Mouse (Mus musculus) adrenal gland, adult (tissue): ENCODE measurements around the gene Gm49383.

Experiments used
- DNase-seq, 2 experiments: peaks; one replicate each; pipeline ENCODE4 v3.0.0; 2022 to 2023; ENCODE audit warnings: low spot score in 1 of 2; ENCODE audit not compliant: inconsistent age in 2 of 2

Gene Gm49383

DNA sequence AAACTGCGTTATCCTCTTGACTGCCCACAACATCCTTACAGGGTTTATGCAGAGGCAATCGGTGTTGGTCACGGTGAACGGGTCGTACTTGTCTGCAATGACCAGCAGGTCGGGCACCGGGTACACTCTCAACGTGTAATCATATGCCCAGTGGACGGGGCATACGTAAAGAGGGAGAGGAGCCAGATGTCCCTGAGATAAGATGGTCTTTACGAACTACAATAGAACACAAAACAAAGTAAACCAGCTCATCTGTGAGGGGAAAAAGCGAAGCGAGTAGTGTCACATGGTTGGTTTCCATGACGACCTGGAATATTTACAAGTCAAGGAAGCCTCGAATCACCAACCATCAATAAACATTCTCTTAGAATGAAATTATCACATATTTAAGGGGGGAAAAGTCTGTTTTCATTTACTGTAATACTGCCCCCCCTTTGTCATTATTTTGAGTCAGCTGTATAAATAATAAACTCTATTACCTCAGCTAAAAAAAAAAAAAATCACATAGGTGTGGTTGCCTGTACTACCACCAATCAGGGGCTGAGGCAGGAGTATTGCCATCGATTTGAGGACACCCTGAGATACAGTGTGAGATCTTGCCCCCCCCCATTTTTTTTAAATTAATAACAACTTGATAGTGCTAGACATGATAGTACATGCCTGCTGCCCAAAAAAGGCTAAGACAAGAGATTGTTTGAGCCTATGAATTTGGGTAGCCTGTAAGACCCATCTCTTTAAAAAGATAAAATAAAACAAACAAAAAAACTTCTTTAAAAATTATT lies 7.3 kb upstream of the Gm49383 start, which contains the start of gene Gm49384:
Gene Gm49384, minus strand, starts transcription at position 216 of the 782 bp plus-strand sequence.
- no peak for DNase-seq

DNA sequence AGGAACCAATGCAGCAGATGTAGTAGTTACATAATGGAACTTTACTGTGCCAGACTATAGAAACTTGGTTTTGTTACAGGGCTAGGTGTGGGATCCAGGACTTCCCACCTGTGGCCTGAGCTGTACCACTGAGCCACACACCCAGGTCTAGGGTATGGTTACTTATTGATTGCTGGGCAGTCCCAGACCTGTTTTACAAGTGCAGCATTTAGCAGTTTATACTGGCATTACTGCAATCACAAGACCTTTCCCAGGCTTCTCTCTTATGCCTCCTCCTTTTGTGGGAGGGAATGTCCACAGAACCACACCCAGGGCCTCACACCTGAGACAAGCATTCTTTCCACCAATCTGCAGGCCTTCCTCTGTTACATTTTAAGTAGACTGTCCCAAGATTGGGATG lies 2.1 kb upstream of the Gm49383 start:
- DNase-seq, result no peak

- DNase-seq, result peak; percentile 86 to 94
Observed at GRCm38 (mm10) chr12:69198164-69198535, 1.2 kb upstream of the Gm49383 start, which contains the start of gene Dnaaf2. TSS of gene Dnaaf2 (minus strand) at chr12:69198429.

GRCm38 (mm10) chr12:69197378-69198163 lies 667 bp upstream of the Gm49383 start:
- DNase-seq, result peak; percentile 68 to 85

- DNase-seq, result no peak
Observed at GRCm38 (mm10) chr12:69192637-69193036, 4.3 kb downstream of the Gm49383 start.

DNA sequence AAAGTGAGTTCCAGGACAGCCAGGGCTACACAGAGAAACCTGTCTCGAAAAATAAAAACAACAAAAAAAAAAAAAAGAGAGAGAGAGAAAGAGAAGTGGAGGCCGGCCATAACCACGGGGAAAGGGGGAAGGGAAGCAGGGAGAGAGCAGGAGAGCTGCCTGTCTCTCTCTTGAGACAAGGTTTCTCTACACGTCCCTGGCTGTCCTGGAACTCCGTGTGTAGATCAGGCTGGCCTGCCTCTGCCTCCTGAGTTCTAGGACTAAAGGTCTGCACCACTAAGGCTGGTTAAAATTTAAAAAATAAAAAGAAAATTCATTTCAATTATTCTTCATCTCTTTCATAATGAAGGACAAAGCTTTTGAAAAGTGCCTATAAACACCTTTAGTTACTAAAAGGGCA lies 5.5 kb downstream of the Gm49383 start:
- DNase-seq, result no peak

DNA sequence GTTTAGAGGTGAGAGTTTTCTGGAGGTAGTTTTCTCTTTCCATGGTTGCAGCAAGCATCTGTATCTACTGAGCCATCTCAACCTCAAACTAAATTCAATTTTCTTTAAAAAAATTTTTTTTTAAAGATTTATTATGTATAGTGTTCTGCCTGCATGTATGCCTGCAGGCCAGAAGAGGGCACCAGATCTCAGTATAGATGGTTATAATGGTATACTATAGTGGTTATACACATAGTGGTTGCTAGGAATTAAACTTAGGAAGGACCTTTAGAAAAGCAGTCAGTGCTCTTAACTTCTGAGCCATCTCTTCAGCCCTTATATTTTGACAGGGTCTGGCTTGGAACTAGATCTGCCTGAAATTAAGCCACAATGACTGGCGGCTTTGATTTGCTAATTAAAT lies 6.4 kb downstream of the Gm49383 start:
- DNase-seq, result peak in 1 of 2 experiments; percentile 39

DNA sequence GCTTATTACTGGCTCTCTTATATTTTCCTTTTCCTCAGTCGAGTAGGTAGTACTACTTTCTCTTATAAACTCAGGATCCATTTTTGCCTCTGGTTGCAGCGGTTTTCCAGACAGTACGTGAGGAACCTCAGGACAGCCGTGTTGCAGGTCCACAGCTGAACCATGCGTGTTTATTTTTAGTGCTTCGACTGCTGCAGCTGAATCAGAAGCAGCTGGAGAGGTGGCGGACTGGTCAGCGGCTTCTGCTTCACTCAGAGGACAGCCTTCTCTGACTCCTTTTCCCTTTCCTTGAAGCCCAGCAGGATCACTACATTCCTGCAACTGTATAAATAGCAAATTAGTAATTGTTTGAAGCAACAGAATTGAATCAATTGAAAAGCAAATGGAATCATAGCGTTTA lies 6.8 kb downstream of the Gm49383 start:
- no peak for DNase-seq

DNA sequence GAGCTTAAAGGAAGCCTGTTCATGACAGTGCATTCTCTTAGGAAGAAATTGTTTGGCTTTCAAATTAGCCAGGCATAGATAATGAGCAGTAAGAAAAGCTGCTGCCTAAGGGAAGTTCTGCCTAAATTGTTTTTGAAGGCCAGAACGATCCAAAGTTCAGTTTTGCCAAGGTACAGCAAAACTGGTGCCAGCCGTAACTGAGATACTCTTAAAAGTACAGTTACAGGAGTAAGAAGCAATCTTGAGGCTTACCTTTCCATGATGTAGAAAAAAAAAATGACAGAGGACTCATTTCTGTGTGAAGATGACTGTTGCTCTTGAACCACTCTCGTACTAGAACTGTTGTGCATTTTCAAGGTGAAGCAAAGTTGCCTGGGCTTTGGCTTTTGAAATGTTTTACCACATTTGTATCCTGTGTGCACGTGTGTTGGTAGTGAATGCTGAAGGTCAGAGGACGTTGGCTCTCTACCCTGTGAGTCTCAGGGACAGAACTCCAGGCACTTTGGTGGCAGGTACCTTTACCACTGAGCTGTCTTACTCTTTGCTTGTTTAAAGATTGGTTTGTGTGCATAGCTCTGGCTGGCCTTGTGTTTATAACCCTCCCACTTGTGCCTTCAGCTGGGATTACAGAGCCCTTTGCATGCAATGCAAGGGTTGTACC lies 10.0 kb downstream of the Gm49383 start:
- DNase-seq, result peak; percentile 45 to 64

- peak in 1 of 2 experiments; percentile 59 for DNase-seq
Observed at GRCm38 (mm10) chr12:69185371-69185770, 11.5 kb downstream of the Gm49383 start.

GRCm38 (mm10) chr12:69184342-69185295 lies 12.3 kb downstream of the Gm49383 start:
- no peak for DNase-seq

DNA sequence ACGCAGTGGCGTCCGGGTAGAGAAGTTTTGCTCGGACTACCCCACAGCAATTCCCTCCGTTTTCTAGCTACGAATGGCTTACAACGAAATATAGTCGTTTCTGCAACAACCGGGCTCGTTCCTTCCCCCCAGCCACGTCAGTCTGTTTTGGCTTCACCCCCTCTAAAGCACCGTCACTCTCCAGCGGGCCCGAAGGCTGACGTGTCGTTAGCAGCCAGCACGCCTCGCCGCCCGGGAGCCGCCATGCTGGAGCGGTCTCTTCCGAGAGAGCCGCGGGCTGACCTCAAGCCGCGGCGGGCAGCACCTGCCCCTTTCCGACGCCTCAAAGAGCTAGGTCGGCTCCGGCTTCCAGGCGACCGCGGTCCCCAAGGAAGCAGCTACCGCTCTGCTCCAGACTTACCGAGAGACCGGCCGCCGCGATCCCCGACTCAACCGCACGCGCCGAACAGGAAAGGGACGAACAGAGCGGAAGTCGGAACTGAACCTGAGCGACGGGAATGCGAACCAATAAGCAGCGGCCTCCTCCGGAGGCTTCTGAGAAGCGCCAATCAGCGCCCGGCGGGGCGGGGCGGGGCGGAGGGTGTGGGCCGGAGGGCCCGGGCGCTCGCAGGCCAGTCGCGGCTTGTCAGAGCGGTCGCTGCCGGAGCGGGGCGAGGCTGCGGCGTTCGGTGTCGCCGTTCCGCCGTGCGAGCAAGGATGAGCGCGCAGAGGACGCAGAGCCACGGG lies 13.2 kb downstream of the Gm49383 start, which contains the start of the genes Rpl36al and Mgat2:
Gene Rpl36al, minus strand, starts transcription at position 501 of the 726 bp plus-strand sequence.
Gene Mgat2, plus strand, starts transcription at position 575 of the 726 bp plus-strand sequence.
- peak; percentile 98 to 99 for DNase-seq

- no peak for DNase-seq
Observed at GRCm38 (mm10) chr12:69181800-69182199, 15.1 kb downstream of the Gm49383 start.

- no peak for DNase-seq
Observed at GRCm38 (mm10) chr12:69179371-69179770, 17.5 kb downstream of the Gm49383 start.

DNA sequence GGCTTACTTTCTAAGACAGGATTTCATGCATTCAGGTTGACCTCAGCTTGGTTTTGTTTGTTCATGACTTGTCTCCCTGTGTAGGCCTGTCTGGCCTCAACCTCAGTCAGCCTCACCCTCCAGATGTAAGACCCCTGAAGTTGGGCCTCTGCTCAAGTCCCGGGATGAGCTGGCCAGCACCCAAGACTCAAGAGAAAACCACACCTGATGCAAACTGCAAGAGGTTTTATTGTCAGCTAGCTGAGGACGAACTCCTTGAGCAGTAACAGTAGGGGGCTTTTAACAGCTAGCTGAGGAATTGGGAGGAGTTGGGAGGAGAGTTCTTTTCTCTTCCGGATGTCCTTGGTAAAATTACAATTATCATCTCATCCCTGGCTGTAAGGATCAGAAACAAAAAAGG lies 19.4 kb downstream of the Gm49383 start:
- DNase-seq, result no peak

DNA sequence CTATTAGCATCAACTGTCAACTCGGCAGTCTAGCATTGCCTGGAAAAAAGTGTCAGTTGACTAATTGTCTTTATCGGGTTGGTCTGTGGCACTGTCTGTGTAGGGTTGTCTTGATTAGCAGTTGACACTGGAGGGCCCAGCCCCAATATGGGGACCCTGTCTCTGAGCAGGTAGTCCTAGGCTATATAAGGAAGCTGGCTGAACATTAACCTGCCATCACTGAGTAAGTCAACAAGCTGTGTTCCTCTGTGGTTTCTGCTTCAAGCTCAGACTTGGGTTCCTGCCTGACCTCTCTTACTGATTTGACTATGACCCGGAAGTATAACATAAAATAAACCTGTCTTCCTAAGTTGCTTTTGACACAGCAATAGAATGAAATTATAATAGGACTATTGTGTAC lies 20.9 kb downstream of the Gm49383 start:
- DNase-seq, result no peak

- no peak for DNase-seq
Observed at GRCm38 (mm10) chr12:69171307-69171706, 25.6 kb downstream of the Gm49383 start.

GRCm38 (mm10) chr12:69168461-69169106 lies 28.3 kb downstream of the Gm49383 start, which contains the start of gene Lrr1:
TSS of gene Lrr1 (plus strand) at chr12:69168814.
- DNase-seq, result peak; percentile 88 to 98
